Mouse (Mus musculus): ENCODE data around the gene Zbtb12. TPM values are rescaled to one million over a fixed set of nuclear protein-coding genes. Genes with fewer than 3 reads are reported as not detected.

Gene Zbtb12
- polyA plus RNA-seq, 1 experiment from 2014 or later = 2.8 TPM

GRCm38 (mm10) chr17:34881683-34882310 is 2.5 kb downstream of the Zbtb12 start, which contains the start of gene Gm20547:
TSS of gene Gm20547 (minus strand) at chr17:34882042.
- WGBS = 10% methylated on average over 15 of the region's 15 CpGs
- Histone ChIP-seq H3K9me3 (no peaks in the 10 kb centered on the region), H3K4me1 (peaks cover 5% of the 10 kb centered on the region; the same call in 1 of the 2 replicates), H3K27ac (no peak within 1 kb of the TSS), H3K4me3 (no peak within 1 kb of the TSS), H3K9ac (no peak within 1 kb of the TSS), H3K27me3 (peaks cover 5% of the 10 kb centered on the region), H3K36me3 (no peaks in the 10 kb centered on the region), H3K4me2 (0 out of 2 replicates have a peak within 1 kb of the TSS, but pooled peaks have one; percentile 12)
- ATAC-seq (ENCODE audit: insufficient number of reproducible peaks, low FRiP score, low TSS enrichment, low read depth) = no peak

- no peak overlapping the region for H3K4me3 ChIP-seq
- H3K27me3 ChIP-seq = peaks cover 5% of the 10 kb centered on the region
- H3K36me3 ChIP-seq = no peaks in the 10 kb centered on the region
- no peak for ATAC-seq (ENCODE audit: insufficient number of reproducible peaks, low FRiP score, low TSS enrichment, low read depth)
- no peak overlapping the region for H3K4me2 ChIP-seq
- 61% methylated on average over 3 of the region's 3 CpGs for WGBS
- peaks cover 5% of the 10 kb centered on the region; the same call in 1 of the 2 replicates for H3K4me1 ChIP-seq
- H3K27ac ChIP-seq = no peak overlapping the region
- H3K9me3 ChIP-seq = no peaks in the 10 kb centered on the region
- H3K9ac ChIP-seq = no peak overlapping the region
These were observed 4.0 kb downstream of the Zbtb12 start for GRCm38 (mm10) chr17:34883332-34883731.

GRCm38 (mm10) chr17:34884704-34885103 is 5.4 kb downstream of the Zbtb12 start:
- no peak for ATAC-seq (ENCODE audit: insufficient number of reproducible peaks, low FRiP score, low TSS enrichment, low read depth)
- Histone ChIP-seq H3K9ac (no peak overlapping the region), H3K4me3 (no peak overlapping the region), H3K4me2 (no peak overlapping the region), H3K27ac (no peak overlapping the region), H3K9me3 (no peaks in the 10 kb centered on the region), H3K4me1 (peaks cover 5% of the 10 kb centered on the region; the same call in 1 of the 2 replicates), H3K36me3 (no peaks in the 10 kb centered on the region), H3K27me3 (peaks cover 5% of the 10 kb centered on the region)
- 87% methylated on average over 6 of the region's 6 CpGs for WGBS

- no peak for ATAC-seq (ENCODE audit: insufficient number of reproducible peaks, low FRiP score, low TSS enrichment, low read depth)
- H3K27ac ChIP-seq = no peak overlapping the region
- no peak overlapping the region for H3K9ac ChIP-seq
- no peaks in the 10 kb centered on the region for H3K9me3 ChIP-seq
- no peaks in the 10 kb centered on the region for H3K36me3 ChIP-seq
- H3K4me2 ChIP-seq = no peak overlapping the region
- H3K4me3 ChIP-seq = no peak overlapping the region
- peaks cover 5% of the 10 kb centered on the region; the same call in 1 of the 2 replicates for H3K4me1 ChIP-seq
- WGBS = 54% methylated on average over 3 of the region's 3 CpGs
- peaks cover 5% of the 10 kb centered on the region for H3K27me3 ChIP-seq
These were observed 6.3 kb downstream of the Zbtb12 start for GRCm38 (mm10) chr17:34885615-34886014.

- no peak for ATAC-seq (ENCODE audit: insufficient number of reproducible peaks, low FRiP score, low TSS enrichment, low read depth)
- no peak overlapping the region for H3K9ac ChIP-seq
- no peaks in the 10 kb centered on the region for H3K27me3 ChIP-seq
- H3K27ac ChIP-seq = no peak overlapping the region
- WGBS = 87% methylated on average over 5 of the region's 5 CpGs
- 0 out of 2 replicates have a peak, but pooled peaks cover 5% of the 10 kb centered on the region for H3K4me1 ChIP-seq
- no peak overlapping the region for H3K4me3 ChIP-seq
- H3K36me3 ChIP-seq = no peaks in the 10 kb centered on the region
- H3K9me3 ChIP-seq = no peaks in the 10 kb centered on the region
- no peak overlapping the region for H3K4me2 ChIP-seq
These were observed 8.7 kb downstream of the Zbtb12 start for GRCm38 (mm10) chr17:34887942-34888341.

GRCm38 (mm10) chr17:34890074-34890743 is 10.9 kb downstream of the Zbtb12 start:
- ATAC-seq (ENCODE audit: insufficient number of reproducible peaks, low FRiP score, low TSS enrichment, low read depth) = no peak
- no peak overlapping the region for H3K4me3 ChIP-seq
- H3K4me2 ChIP-seq = no peak overlapping the region
- no peak overlapping the region for H3K27ac ChIP-seq
- no peak overlapping the region for H3K9ac ChIP-seq
- WGBS = 84% methylated on average over 12 of the region's 12 CpGs
- H3K27me3 ChIP-seq = no peaks in the 10 kb centered on the region
- no peaks in the 10 kb centered on the region for H3K36me3 ChIP-seq
- no peaks in the 10 kb centered on the region for H3K9me3 ChIP-seq
- peaks cover 10% of the 10 kb centered on the region for H3K4me1 ChIP-seq

GRCm38 (mm10) chr17:34891377-34891776 is 12.1 kb downstream of the Zbtb12 start:
- Histone ChIP-seq H3K4me3 (no peak overlapping the region), H3K4me1 (peaks cover 22% of the 10 kb centered on the region), H3K9ac (no peak overlapping the region), H3K36me3 (peaks cover 6% of the 10 kb centered on the region; the same call in 1 of the 2 replicates), H3K4me2 (no peak overlapping the region), H3K27ac (no peak overlapping the region), H3K9me3 (no peaks in the 10 kb centered on the region), H3K27me3 (no peaks in the 10 kb centered on the region)
- WGBS = 91% methylated on average over 2 of the region's 2 CpGs
- no peak for ATAC-seq (ENCODE audit: insufficient number of reproducible peaks, low FRiP score, low TSS enrichment, low read depth)

- WGBS = 68% methylated on average over 12 of the region's 12 CpGs
- Histone ChIP-seq H3K4me1 (peaks cover 33% of the 10 kb centered on the region), H3K27ac (peak overlapping the region; percentile 93), H3K9ac (no peak overlapping the region), H3K4me2 (peak overlapping the region; percentile 84), H3K27me3 (no peaks in the 10 kb centered on the region), H3K9me3 (no peaks in the 10 kb centered on the region), H3K4me3 (peak overlapping the region; percentile 74), H3K36me3 (peaks cover 8% of the 10 kb centered on the region; the same call in 1 of the 2 replicates)
- no peak for ATAC-seq (ENCODE audit: insufficient number of reproducible peaks, low FRiP score, low TSS enrichment, low read depth)
These were observed 14.0 kb downstream of the Zbtb12 start for GRCm38 (mm10) chr17:34893072-34893824.

- no peaks in the 10 kb centered on the region for H3K27me3 ChIP-seq
- H3K9ac ChIP-seq = peak overlapping the region; percentile 69
- ATAC-seq (ENCODE audit: insufficient number of reproducible peaks, low FRiP score, low TSS enrichment, low read depth) = peak; percentile 91
- H3K36me3 ChIP-seq = peaks cover 8% of the 10 kb centered on the region; the same call in 1 of the 2 replicates
- peak overlapping the region; percentile 74 for H3K4me3 ChIP-seq
- H3K4me1 ChIP-seq = peaks cover 33% of the 10 kb centered on the region
- peak overlapping the region; percentile 84 for H3K4me2 ChIP-seq
- H3K9me3 ChIP-seq = no peaks in the 10 kb centered on the region
- H3K27ac ChIP-seq = peak overlapping the region; percentile 93
- under 1% methylated on average over 40 of the region's 51 CpGs for WGBS
These were observed 14.9 kb downstream of the Zbtb12 start for GRCm38 (mm10) chr17:34894074-34894597.

GRCm38 (mm10) chr17:34894801-34895530 is 15.7 kb downstream of the Zbtb12 start:
- WGBS = 7% methylated on average over 50 of the region's 51 CpGs
- peak overlapping the region; percentile 74 for H3K4me3 ChIP-seq
- H3K9me3 ChIP-seq = no peaks in the 10 kb centered on the region
- H3K27me3 ChIP-seq = no peaks in the 10 kb centered on the region
- H3K9ac ChIP-seq = peak overlapping the region; percentile 69
- H3K36me3 ChIP-seq = peaks cover 8% of the 10 kb centered on the region; the same call in 1 of the 2 replicates
- ATAC-seq (ENCODE audit: insufficient number of reproducible peaks, low FRiP score, low TSS enrichment, low read depth) = 0 out of 2 replicates have a peak, but pooled peaks have one; percentile 3
- peak overlapping the region; percentile 84 for H3K4me2 ChIP-seq
- H3K4me1 ChIP-seq = peaks cover 37% of the 10 kb centered on the region
- H3K27ac ChIP-seq = peak overlapping the region; percentile 93

- Histone ChIP-seq H3K4me2 (peak overlapping the region; percentile 84), H3K9ac (no peak overlapping the region), H3K27ac (peak overlapping the region; percentile 93), H3K4me3 (peak overlapping the region; percentile 74), H3K4me1 (peaks cover 43% of the 10 kb centered on the region), H3K9me3 (no peaks in the 10 kb centered on the region), H3K36me3 (peaks cover 8% of the 10 kb centered on the region; the same call in 1 of the 2 replicates), H3K27me3 (no peaks in the 10 kb centered on the region)
- 89% methylated on average over 15 of the region's 15 CpGs for WGBS
- ATAC-seq (ENCODE audit: insufficient number of reproducible peaks, low FRiP score, low TSS enrichment, low read depth) = no peak
These were observed 16.4 kb downstream of the Zbtb12 start for GRCm38 (mm10) chr17:34895724-34896123.

Measured in limb, embryonic 15.5 days (tissue).